Mouse (Mus musculus) spleen, adult 2 months (tissue): Measurements from ENCODE around the gene Gnpat.

Experiments used
- CTCF ChIP-seq: fragments of 200-500 bp; IDR thresholded peaks from 2 replicates; pipeline ENCODE4 v1.5.1; 2011; ENCODE audit warnings: mild to moderate bottlenecking, inconsistent platforms; ENCODE audit not compliant: insufficient read depth, insufficient read length, insufficient replicate concordance; ENCODE audit errors: extremely low read depth
- POLR2A ChIP-seq: fragments of 200-500 bp; IDR thresholded peaks from 2 replicates; pipeline ENCODE4 v1.6.1; 2011; ENCODE audit warnings: low read depth, low read length, inconsistent platforms

- TF ChIP-seq POLR2A (no peak), CTCF (no peak)
Measured at GRCm38 (mm10) chr8:124911938-124912872, 49.4 kb downstream of the Gnpat start.
